Mouse (Mus musculus) limb, embryonic 15.5 days (tissue): ENCODE measurements around the gene Efna4. TPM values are rescaled to one million over a fixed set of nuclear protein-coding genes. Genes with fewer than 3 reads are reported as not detected.

Source experiments
- ATAC-seq: fragments of 200-750 bp; cut with Nextera tagmentation; 2 replicates; pipeline ENCODE4 v1.8.0; 2017; ENCODE audit warnings: low read depth, moderate TSS enrichment; ENCODE audit not compliant: insufficient number of reproducible peaks, low FRiP score, low TSS enrichment
- H3K27ac ChIP-seq: fragments of 300-500 bp; sonication (generic); 2 replicates; pipeline ENCODE4 v1.5.1; 2015; ENCODE audit warnings: moderate library complexity, mild to moderate bottlenecking, inconsistent platforms
- H3K27me3 ChIP-seq: fragments of 300-500 bp; sonication (generic); 2 replicates; pipeline ENCODE4 v1.6.1; 2015; ENCODE audit warnings: inconsistent platforms
- H3K36me3 ChIP-seq: fragments of 300-500 bp; sonication (generic); 2 replicates; pipeline ENCODE4 v1.6.1; 2015; ENCODE audit warnings: inconsistent platforms
- H3K4me1 ChIP-seq: fragments of 300-500 bp; sonication (generic); 2 replicates; pipeline ENCODE4 v1.6.1; 2015; ENCODE audit warnings: inconsistent platforms
- H3K4me2 ChIP-seq: fragments of 300-500 bp; sonication (generic); 2 replicates; pipeline ENCODE4 v1.6.1; 2015; ENCODE audit warnings: mild to moderate bottlenecking, inconsistent platforms
- H3K4me3 ChIP-seq: fragments of 300-500 bp; sonication (generic); 2 replicates; pipeline ENCODE4 v1.5.1; 2015; ENCODE audit warnings: mild to moderate bottlenecking, inconsistent platforms
- H3K9ac ChIP-seq: fragments of 300-500 bp; sonication (generic); 2 replicates; pipeline ENCODE4 v1.6.1; 2015; ENCODE audit warnings: inconsistent platforms
- H3K9me3 ChIP-seq: fragments of 300-500 bp; sonication (generic); 2 replicates; pipeline ENCODE4 v1.6.1; 2016; ENCODE audit warnings: inconsistent platforms
- WGBS: fragments of 180-500 bp; shearing (Covaris S2); methylation state at CpG from one replicate; pipeline ENCODE4 v1.1.7; 2015; 5-methylcytosine and 5-hydroxymethylcytosine counted together
- polyA plus RNA-seq: library from polyadenylated mRNA; unstranded; fragments of >200 nt; fragmentation: Nextera tagmentation; extraction: Ambion mirVana; gene quantifications from 2 replicates; pipeline ENCODE4 v1.2.1, GENCODE M21; 2015

The Efna4 gene
- polyA plus RNA-seq, 1 experiment from 2014 or later, result 34.4 TPM

- Histone ChIP-seq H3K27ac (peak within 1 kb of the TSS; percentile 59), H3K9me3 (no peaks in the 10 kb centered on the region), H3K9ac (peak within 1 kb of the TSS; percentile 64), H3K4me3 (peak within 1 kb of the TSS; percentile 72), H3K4me1 (peaks cover 45% of the 10 kb centered on the region), H3K4me2 (peak within 1 kb of the TSS; percentile 98), H3K27me3 (peaks cover 32% of the 10 kb centered on the region), H3K36me3 (no peaks in the 10 kb centered on the region)
- WGBS, result 1% methylated on average over 52 of the region's 53 CpGs
- ATAC-seq, result peak; percentile 64; the same call in 1 of the 2 replicates
These were observed 15.2 kb downstream of the Efna4 start, which contains the start of gene Efna3 for GRCm38 (mm10) chr3:89322514-89323165. Gene Efna3 (minus strand): TSS chr3:89322965.

DNA sequence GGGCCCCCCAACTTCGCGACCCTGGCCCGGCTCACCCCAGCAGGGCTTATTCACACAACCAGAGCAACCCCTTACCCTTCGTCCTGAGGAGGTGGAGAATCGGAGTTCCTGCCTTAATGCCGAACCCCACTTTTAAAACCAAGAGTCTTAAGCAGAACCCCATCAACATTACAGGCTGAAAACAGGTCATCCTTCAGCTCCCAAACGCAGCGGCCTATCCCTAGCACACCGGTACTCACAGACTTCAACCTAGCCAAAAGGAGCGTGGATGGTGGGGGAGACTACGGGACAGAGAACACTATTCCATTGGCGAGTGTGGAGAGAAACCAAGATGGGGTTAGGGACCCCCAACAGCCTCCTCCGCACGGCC, 15.7 kb downstream of the Efna4 start:
- WGBS, result 1% methylated on average over 14 of the region's 14 CpGs
- peaks cover 33% of the 10 kb centered on the region for H3K27me3 ChIP-seq

DNA sequence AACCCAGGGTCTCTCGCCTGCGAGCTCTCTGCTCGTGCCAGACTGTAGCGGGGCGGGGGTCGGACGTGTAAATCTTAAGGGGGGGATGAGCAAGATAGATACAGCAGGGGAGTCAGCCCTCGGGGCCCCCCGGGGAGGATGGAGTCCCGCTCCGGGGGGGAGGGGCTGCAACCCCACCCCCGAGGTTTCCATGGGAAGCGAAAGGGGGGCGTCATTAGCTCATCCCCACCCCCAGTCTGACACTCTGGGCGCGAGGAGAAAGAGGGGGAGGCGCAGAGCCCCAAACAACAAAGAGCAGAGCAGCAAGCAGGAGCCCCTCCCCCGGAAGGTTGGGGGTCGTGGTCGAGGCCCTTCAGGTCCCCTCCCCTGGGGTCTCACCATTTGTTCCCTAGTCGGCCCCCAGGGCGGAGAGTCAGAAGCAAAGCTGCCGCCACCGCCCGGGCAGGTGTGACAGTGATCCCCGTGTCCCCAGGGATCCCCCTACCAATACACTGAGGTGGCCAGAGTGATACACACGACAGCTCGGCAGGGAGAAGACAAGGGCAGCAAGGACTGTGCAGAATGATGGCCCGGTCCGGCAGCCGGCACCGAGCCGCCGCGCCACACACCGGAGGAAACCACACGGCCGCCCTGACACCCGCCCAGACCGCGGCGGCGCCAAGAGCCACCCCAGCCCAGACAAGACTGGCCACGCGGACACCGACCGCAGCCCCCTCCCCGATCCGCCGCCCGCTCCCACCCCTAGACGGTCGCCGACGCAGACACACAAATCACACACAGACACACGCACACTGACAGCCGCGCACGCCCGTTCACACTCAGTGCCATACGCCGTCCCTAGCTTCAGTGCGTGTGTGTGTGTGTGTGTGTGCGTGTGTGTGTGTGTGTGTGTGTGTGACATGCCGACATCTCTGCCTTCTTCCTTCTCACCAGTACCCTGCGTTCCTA, 16.4 kb downstream of the Efna4 start:
- H3K4me1 ChIP-seq, result peaks cover 55% of the 10 kb centered on the region
- H3K27ac ChIP-seq, result peak overlapping the region; percentile 59
- no peaks in the 10 kb centered on the region for H3K9me3 ChIP-seq
- H3K27me3 ChIP-seq, result peaks cover 33% of the 10 kb centered on the region
- H3K36me3 ChIP-seq, result no peaks in the 10 kb centered on the region
- under 1% methylated on average over 59 of the region's 66 CpGs for WGBS
- peak overlapping the region; percentile 98 for H3K4me2 ChIP-seq
- no peak for ATAC-seq
- H3K4me3 ChIP-seq, result peak overlapping the region; percentile 72
- H3K9ac ChIP-seq, result peak overlapping the region; percentile 64

More for the DNA sequence above, 15.7 kb downstream of the Efna4 start:
- peak overlapping the region; percentile 64 for H3K9ac ChIP-seq
- peak overlapping the region; percentile 98 for H3K4me2 ChIP-seq
- H3K4me1 ChIP-seq, result peaks cover 49% of the 10 kb centered on the region
- peak overlapping the region; percentile 59 for H3K27ac ChIP-seq
- H3K4me3 ChIP-seq, result peak overlapping the region; percentile 72
- no peaks in the 10 kb centered on the region for H3K36me3 ChIP-seq
- no peaks in the 10 kb centered on the region for H3K9me3 ChIP-seq
- ATAC-seq, result no peak

DNA sequence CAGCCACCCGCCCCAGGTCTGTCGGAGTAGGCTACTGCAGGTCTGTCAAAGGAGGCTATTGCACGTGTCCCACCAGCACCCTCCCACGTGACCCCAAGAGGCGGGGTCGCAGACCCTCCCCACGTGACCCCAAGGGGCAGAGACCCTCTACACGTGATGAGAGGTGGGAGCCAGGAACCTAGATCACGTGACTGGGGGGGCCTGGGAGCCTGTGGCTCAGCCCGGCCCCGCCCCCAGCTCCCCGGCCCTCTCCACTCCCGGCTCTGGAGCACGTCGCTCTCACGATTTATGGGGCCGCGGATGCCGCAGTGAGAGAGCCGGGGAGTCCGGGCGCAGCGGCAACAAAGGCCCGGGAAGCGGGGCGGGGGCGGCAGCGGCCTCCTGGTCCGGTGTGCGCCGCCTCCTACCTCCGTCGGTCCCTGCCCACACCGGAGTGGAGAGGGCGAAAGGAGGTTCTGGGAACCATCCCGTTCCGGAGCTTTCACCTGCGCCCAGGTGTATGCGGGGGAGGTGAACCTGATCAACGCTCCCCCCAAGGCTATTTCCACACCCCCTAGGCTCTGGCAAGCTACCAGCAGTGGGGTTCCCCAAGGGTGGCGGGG, 17.1 kb downstream of the Efna4 start:
- Histone ChIP-seq H3K9ac (peak overlapping the region; percentile 64), H3K4me3 (peak overlapping the region; percentile 72), H3K27me3 (peaks cover 33% of the 10 kb centered on the region), H3K4me1 (peaks cover 63% of the 10 kb centered on the region), H3K27ac (peak overlapping the region; percentile 47; the same call in 1 of the 2 replicates), H3K9me3 (no peaks in the 10 kb centered on the region), H3K4me2 (peak overlapping the region; percentile 98), H3K36me3 (no peaks in the 10 kb centered on the region)
- WGBS, result under 1% methylated on average over 41 of the region's 41 CpGs
- no peak for ATAC-seq

DNA sequence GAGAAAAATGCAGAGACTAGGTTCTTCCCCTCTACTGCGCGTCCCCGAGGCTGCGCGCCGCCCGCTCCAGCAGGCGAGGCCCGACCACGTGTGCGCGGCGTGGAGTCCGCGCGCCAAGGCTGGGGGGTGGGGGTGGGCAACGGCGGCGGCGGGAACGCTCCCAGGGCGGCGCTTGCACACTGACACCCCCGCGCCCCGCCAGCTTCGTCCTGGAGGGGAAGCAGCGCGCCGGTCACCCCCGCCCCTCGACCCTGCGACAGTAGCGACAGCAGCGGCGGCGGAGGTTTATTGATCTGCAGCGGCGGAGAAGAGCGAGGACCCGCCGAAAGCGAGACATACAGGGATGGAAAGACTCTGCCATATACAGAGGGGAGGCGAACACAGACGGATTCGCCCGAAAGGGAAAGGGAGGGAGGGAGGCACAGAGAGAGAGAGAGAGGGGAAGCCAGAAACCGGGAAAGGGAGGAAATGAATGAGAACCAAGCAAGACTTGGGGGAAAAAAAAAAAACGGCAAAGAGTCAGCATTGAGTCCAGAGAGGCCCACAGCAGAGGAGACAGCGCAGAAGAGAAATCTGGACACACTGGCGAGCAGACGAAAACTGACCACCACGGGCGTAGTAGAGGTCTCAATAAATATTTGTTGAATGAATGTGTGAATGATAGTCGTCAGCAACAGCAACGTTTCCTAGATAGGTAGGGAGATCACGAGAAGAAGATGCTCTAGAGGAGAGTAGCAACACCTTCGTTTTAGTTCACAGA, 18.1 kb downstream of the Efna4 start:
- Histone ChIP-seq H3K36me3 (no peaks in the 10 kb centered on the region), H3K27me3 (peaks cover 33% of the 10 kb centered on the region), H3K4me1 (peaks cover 72% of the 10 kb centered on the region), H3K9ac (peak overlapping the region; percentile 29; the same call in 1 of the 2 replicates), H3K27ac (peak overlapping the region; percentile 55), H3K9me3 (no peaks in the 10 kb centered on the region), H3K4me3 (peak overlapping the region; percentile 72), H3K4me2 (peak overlapping the region; percentile 98)
- 2% methylated on average over 51 of the region's 58 CpGs for WGBS
- no peak for ATAC-seq

DNA sequence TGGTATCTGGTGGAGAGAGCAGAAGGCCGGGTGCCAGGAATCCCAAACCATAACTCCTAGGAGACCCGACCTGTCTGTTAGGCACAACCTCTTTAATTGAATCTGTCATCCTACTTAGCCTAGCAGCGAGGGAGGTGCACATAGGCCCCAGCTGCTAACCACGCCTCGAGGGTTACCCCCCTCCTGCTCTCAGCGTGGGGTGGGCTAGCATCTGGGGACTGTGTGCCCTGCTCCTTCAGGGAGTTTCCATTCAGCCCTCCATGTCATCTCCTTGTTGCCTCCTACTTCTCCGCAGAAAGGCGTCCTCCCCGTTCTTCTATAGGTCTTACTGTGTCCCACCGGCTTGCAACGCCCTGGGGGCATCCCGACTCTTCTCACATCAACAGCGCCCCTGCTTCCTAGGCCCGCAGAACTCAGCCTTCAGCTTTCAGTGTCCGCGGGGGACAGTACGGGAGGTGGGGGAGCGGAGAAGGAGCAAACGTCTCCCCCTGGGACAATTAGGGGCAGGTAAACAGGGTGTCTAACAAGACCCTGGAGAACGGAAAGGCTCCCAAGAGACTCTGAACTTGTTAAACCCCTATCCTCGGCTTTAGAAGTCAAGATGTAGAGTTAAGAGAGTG, 18.7 kb downstream of the Efna4 start:
- H3K4me3 ChIP-seq, result peak overlapping the region; percentile 72
- no peaks in the 10 kb centered on the region for H3K36me3 ChIP-seq
- H3K27ac ChIP-seq, result peak overlapping the region; percentile 55; the same call in 1 of the 2 replicates
- 14% methylated on average over 21 of the region's 21 CpGs for WGBS
- no peaks in the 10 kb centered on the region for H3K9me3 ChIP-seq
- ATAC-seq, result no peak
- 0 out of 2 replicates have a peak overlapping the region, but pooled peaks have one; percentile 29 for H3K9ac ChIP-seq
- peak overlapping the region; percentile 98 for H3K4me2 ChIP-seq
- H3K4me1 ChIP-seq, result peaks cover 77% of the 10 kb centered on the region
- H3K27me3 ChIP-seq, result peaks cover 33% of the 10 kb centered on the region

GRCm38 (mm10) chr3:89318316-89318715, 19.5 kb downstream of the Efna4 start:
- no peak overlapping the region for H3K4me3 ChIP-seq
- no peaks in the 10 kb centered on the region for H3K36me3 ChIP-seq
- no peaks in the 10 kb centered on the region for H3K9me3 ChIP-seq
- H3K9ac ChIP-seq, result no peak overlapping the region
- ATAC-seq, result no peak
- H3K27ac ChIP-seq, result no peak overlapping the region
- no peak overlapping the region for H3K4me2 ChIP-seq
- WGBS, result 70% methylated on average over 8 of the region's 8 CpGs
- H3K27me3 ChIP-seq, result peaks cover 33% of the 10 kb centered on the region
- H3K4me1 ChIP-seq, result peaks cover 77% of the 10 kb centered on the region

DNA sequence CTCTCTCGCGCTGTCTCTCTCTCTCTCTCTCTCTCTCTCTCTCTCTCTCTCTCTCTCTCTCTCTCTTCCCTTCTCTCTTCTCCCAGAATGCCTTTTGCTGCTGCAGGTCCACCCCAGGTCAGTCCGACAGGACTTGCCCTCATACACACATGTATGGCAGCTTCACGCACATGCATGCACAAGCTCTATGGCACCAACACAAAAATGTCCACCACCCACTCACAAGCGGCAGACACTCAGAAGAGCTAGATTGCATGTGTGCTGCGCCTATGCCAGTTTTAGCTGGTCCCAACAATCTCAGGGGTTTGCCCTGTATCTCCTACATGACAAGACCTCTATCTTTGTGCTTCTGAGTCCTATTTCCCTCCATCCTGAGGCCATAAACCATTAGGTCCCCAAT, 20.6 kb downstream of the Efna4 start:
- no peaks in the 10 kb centered on the region for H3K9me3 ChIP-seq
- H3K4me1 ChIP-seq, result peaks cover 72% of the 10 kb centered on the region
- ATAC-seq, result no peak
- H3K9ac ChIP-seq, result no peak overlapping the region
- H3K27me3 ChIP-seq, result peaks cover 33% of the 10 kb centered on the region
- H3K36me3 ChIP-seq, result no peaks in the 10 kb centered on the region
- WGBS, result 45% methylated on average over 6 of the region's 6 CpGs
- 0 out of 2 replicates have a peak overlapping the region, but pooled peaks have one; percentile 49 for H3K4me2 ChIP-seq
- no peak overlapping the region for H3K27ac ChIP-seq
- H3K4me3 ChIP-seq, result no peak overlapping the region

- H3K9me3 ChIP-seq, result no peaks in the 10 kb centered on the region
- H3K9ac ChIP-seq, result no peak overlapping the region
- H3K36me3 ChIP-seq, result no peaks in the 10 kb centered on the region
- H3K4me3 ChIP-seq, result no peak overlapping the region
- ATAC-seq, result no peak
- H3K27me3 ChIP-seq, result peaks cover 33% of the 10 kb centered on the region
- H3K27ac ChIP-seq, result 0 out of 2 replicates have a peak overlapping the region, but pooled peaks have one; percentile 8
- peak overlapping the region; percentile 49; the same call in 1 of the 2 replicates for H3K4me2 ChIP-seq
- WGBS, result 2% methylated on average over 4 of the region's 4 CpGs
- peaks cover 67% of the 10 kb centered on the region for H3K4me1 ChIP-seq
These were observed 21.0 kb downstream of the Efna4 start for GRCm38 (mm10) chr3:89316833-89317232.

DNA sequence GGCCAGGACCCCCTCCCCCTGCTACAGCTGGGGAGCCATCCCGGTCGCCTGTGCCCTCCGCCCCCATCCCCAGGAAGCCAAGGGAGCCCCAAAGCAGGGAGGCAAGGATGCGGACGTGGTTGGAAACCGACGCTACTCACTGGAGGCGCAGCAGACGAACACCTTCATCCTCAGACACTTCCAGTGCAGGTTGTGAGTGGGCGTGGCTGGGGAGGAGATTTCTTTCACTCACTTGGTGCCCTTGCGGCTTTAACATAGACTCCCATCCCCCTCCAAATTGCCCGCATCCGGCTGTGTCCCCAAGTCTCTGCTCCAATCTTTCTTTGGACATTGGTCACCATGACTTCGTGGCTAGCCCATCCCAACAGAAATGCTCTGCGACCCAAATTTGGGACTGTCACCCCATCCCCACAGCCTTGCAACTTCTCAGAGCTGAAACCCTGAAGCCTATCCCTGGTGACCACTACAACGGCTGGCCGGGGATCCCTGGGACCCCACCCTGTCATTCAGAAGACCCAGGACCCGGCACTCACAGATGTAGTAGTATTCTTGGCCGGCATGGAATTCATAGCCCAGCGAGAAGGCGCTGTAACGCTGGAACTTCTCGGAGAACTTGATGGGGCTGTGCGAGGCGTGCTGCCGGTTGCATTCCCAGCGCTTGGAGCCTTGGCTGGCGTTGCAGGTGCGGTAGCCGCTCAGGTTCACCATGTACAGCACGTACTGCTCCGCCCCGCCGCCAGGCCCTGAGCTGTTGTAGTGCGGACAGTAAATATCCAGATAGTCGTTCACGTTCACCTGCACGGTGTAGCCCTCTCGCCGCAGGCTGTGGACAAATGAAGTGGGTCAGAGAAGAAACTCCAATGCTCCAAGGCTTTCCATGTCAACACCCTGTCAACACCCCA, 21.6 kb downstream of the Efna4 start:
- Histone ChIP-seq H3K4me3 (peak overlapping the region; percentile 28), H3K4me1 (peaks cover 61% of the 10 kb centered on the region), H3K27me3 (peaks cover 29% of the 10 kb centered on the region), H3K4me2 (peak overlapping the region; percentile 49), H3K9ac (no peak overlapping the region), H3K9me3 (no peaks in the 10 kb centered on the region), H3K27ac (peak overlapping the region; percentile 8; the same call in 1 of the 2 replicates), H3K36me3 (no peaks in the 10 kb centered on the region)
- 14% methylated on average over 40 of the region's 40 CpGs for WGBS
- ATAC-seq, result no peak
